Mouse (Mus musculus): Measurements from ENCODE around the gene Stfa2. TPM values are rescaled to one million over a fixed set of nuclear protein-coding genes. Genes with fewer than 3 reads are reported as not detected.

The Stfa2 gene
- not detected for polyA plus RNA-seq (2014; fragmentation: Illumina TruSeq; extraction: RNeasy Lipid Tissue Mini Kit (QIAGEN cat#74804))

GRCm38 (mm10) chr16:36408357-36408756, at the start of gene Stfa2:
Stfa2 (minus strand) TSS chr16:36408457.

GRCm38 (mm10) chr16:36455342-36455802, 47.1 kb upstream of the Stfa2 start, which contains the start of gene Stfa3:
Stfa3 (minus strand) TSS chr16:36455392.

GRCm38 (mm10) chr16:36367648-36368047, 40.6 kb downstream of the Stfa2 start, which contains the start of gene BC100530:
BC100530 (minus strand) TSS chr16:36367748.

Other genes with a start within 250 kb of the Stfa2 start
- not detected for gene Gm5483, start 224.2 kb downstream of the Stfa2 start, polyA plus RNA-seq (2014; fragmentation: Illumina TruSeq; extraction: RNeasy Lipid Tissue Mini Kit (QIAGEN cat#74804))
- not detected for gene Gm5416, start 198.1 kb downstream of the Stfa2 start, polyA plus RNA-seq (2014; fragmentation: Illumina TruSeq; extraction: RNeasy Lipid Tissue Mini Kit (QIAGEN cat#74804))
- not detected for gene 2010005H15Rik, start 187.0 kb downstream of the Stfa2 start, polyA plus RNA-seq (2014; fragmentation: Illumina TruSeq; extraction: RNeasy Lipid Tissue Mini Kit (QIAGEN cat#74804))
- not detected for gene Stfa1, start 131.5 kb downstream of the Stfa2 start, polyA plus RNA-seq (2014; fragmentation: Illumina TruSeq; extraction: RNeasy Lipid Tissue Mini Kit (QIAGEN cat#74804))
- not detected for gene BC117090, start 74.1 kb downstream of the Stfa2 start, polyA plus RNA-seq (2014; fragmentation: Illumina TruSeq; extraction: RNeasy Lipid Tissue Mini Kit (QIAGEN cat#74804))
- gene BC100530, start 40.7 kb downstream of the Stfa2 start, polyA plus RNA-seq (2014; fragmentation: Illumina TruSeq; extraction: RNeasy Lipid Tissue Mini Kit (QIAGEN cat#74804)), result not detected
- not detected for gene Stfa3, start 46.9 kb upstream of the Stfa2 start, polyA plus RNA-seq (2014; fragmentation: Illumina TruSeq; extraction: RNeasy Lipid Tissue Mini Kit (QIAGEN cat#74804))
- not detected for gene Casr, start 153.7 kb upstream of the Stfa2 start, polyA plus RNA-seq (2014; fragmentation: Illumina TruSeq; extraction: RNeasy Lipid Tissue Mini Kit (QIAGEN cat#74804))